Mouse (Mus musculus) erythroblast, embryonic 14.5 days (primary cell): ENCODE results near the gene Dync2li1.

ENCODE experiments used
- GATA1 ChIP-seq: IDR thresholded peaks from 2 replicates; pipeline ENCODE4 v1.6.1; 2012; ENCODE audit warnings: low read length, inconsistent platforms, mixed read lengths
- TAL1 ChIP-seq: IDR thresholded peaks from 3 replicates; pipeline ENCODE4 v1.6.1; 2012; ENCODE audit warnings: low read length, inconsistent platforms, mixed read lengths

- TF ChIP-seq TAL1 (no peak), GATA1 (no peak)
Measured at GRCm38 (mm10) chr17:84621209-84621608, 5.1 kb upstream of the Dync2li1 start.
